Mouse (Mus musculus): ENCODE measurements around the gene Cd27. TPM values are rescaled to one million over a fixed set of nuclear protein-coding genes. Genes with fewer than 3 reads are reported as not detected.

Cd27 gene
- total and polyA plus RNA-seq, 2 experiments from 2014 or later: 1.3 TPM; not detected in 1

GRCm38 (mm10) chr6:125186203-125186602, 50.6 kb downstream of the Cd27 start:
- H3K9ac ChIP-seq (replicated peaks; ENCODE audit: low read depth, low read length): no peak overlapping the region
- no peaks in the 10 kb centered on the region for H3K27me3 ChIP-seq (ENCODE audit: control insufficient read depth, insufficient read depth, low read length)
- no peaks in the 10 kb centered on the region for H3K9me3 ChIP-seq (replicated peaks; ENCODE audit: control insufficient read depth, low read length)
- TF ChIP-seq CTCF (IDR thresholded peaks at IDR 0.05; ENCODE audit: low read depth): no peak
- H3K4me3 ChIP-seq (ENCODE audit: low read depth, low read length): no peak overlapping the region
- peaks cover 4% of the 10 kb centered on the region; the same call in 1 of the 2 replicates for H3K4me1 ChIP-seq (ENCODE audit: control insufficient read depth, insufficient read depth)
- H3K4me2 ChIP-seq (ENCODE audit: low read depth, low read length): no peak overlapping the region
- H3K27ac ChIP-seq (ENCODE audit: low read depth): no peak overlapping the region
- peaks cover 80% of the 10 kb centered on the region for H3K36me3 ChIP-seq (replicated peaks; ENCODE audit: control insufficient read depth, insufficient read depth, low read length)
- no peak for ATAC-seq (ENCODE audit: insufficient read depth, low read depth)
- 97% methylated on average over 10 of the region's 10 CpGs for WGBS
- no peak for DNase-seq (ENCODE audit: low spot score)

Small RNA genes within 50 kb of the gene (microRNA-seq; reads per million reads assigned to microRNA genes)
- gene Mir3098 (1.1 reads per million), gene Mir8113 (not detected)

Other genes with a start within 250 kb of the Cd27 start
- gene Pianp, start 240.3 kb downstream of the Cd27 start, total RNA-seq (2014; rRNA removed; ENCODE audit: low replicate concordance): not detected in 2 replicates
- 0.37 TPM in 2 replicates for gene Pianp, start 240.3 kb downstream of the Cd27 start, polyA plus RNA-seq (2015; fragmentation: Nextera tagmentation; extraction: Ambion mirVana)
- gene Zfp384, start 227.9 kb downstream of the Cd27 start, total RNA-seq (2014; rRNA removed; ENCODE audit: low replicate concordance): 18.4 and 20.4 TPM in 2 replicates
- gene Zfp384, start 227.9 kb downstream of the Cd27 start, polyA plus RNA-seq (2015; fragmentation: Nextera tagmentation; extraction: Ambion mirVana): 5.4 and 5.5 TPM in 2 replicates
- 41.9 and 48.7 TPM in 2 replicates for gene Ing4, start 197.2 kb downstream of the Cd27 start, total RNA-seq (2014; rRNA removed; ENCODE audit: low replicate concordance)
- gene Ing4, start 197.2 kb downstream of the Cd27 start, polyA plus RNA-seq (2015; fragmentation: Nextera tagmentation; extraction: Ambion mirVana): 54.1 and 59.1 TPM in 2 replicates
- gene Acrbp, start 187.3 kb downstream of the Cd27 start, total RNA-seq (2014; rRNA removed; ENCODE audit: low replicate concordance): 2.6 and 6.0 TPM in 2 replicates
- gene Acrbp, start 187.3 kb downstream of the Cd27 start, polyA plus RNA-seq (2015; fragmentation: Nextera tagmentation; extraction: Ambion mirVana): 2.2 and 2.7 TPM in 2 replicates
- gene Lpar5, start 169.1 kb downstream of the Cd27 start, total RNA-seq (2014; rRNA removed; ENCODE audit: low replicate concordance): not detected in 2 replicates
- 0.12 TPM in 1 of 2 replicates, not detected in the other for gene Lpar5, start 169.1 kb downstream of the Cd27 start, polyA plus RNA-seq (2015; fragmentation: Nextera tagmentation; extraction: Ambion mirVana)
- gene Chd4, start 141.0 kb downstream of the Cd27 start, total RNA-seq (2014; rRNA removed; ENCODE audit: low replicate concordance): 82.2 and 98.0 TPM in 2 replicates
- gene Chd4, start 141.0 kb downstream of the Cd27 start, polyA plus RNA-seq (2015; fragmentation: Nextera tagmentation; extraction: Ambion mirVana): 55.5 and 58.1 TPM in 2 replicates
- gene Nop2, start 105.1 kb downstream of the Cd27 start, total RNA-seq (2014; rRNA removed; ENCODE audit: low replicate concordance): 21.4 and 22.9 TPM in 2 replicates
- 20.6 and 25.3 TPM in 2 replicates for gene Nop2, start 105.1 kb downstream of the Cd27 start, polyA plus RNA-seq (2015; fragmentation: Nextera tagmentation; extraction: Ambion mirVana)
- 10.6 and 41.9 TPM in 2 replicates for gene Iffo1, start 91.8 kb downstream of the Cd27 start, total RNA-seq (2014; rRNA removed; ENCODE audit: low replicate concordance)
- 10.5 and 12.3 TPM in 2 replicates for gene Iffo1, start 91.8 kb downstream of the Cd27 start, polyA plus RNA-seq (2015; fragmentation: Nextera tagmentation; extraction: Ambion mirVana)
- 6,647 and 7,476 TPM in 2 replicates for gene Gapdh, start 70.5 kb downstream of the Cd27 start, total RNA-seq (2014; rRNA removed; ENCODE audit: low replicate concordance)
- 3,728 and 4,065 TPM in 2 replicates for gene Gapdh, start 70.5 kb downstream of the Cd27 start, polyA plus RNA-seq (2015; fragmentation: Nextera tagmentation; extraction: Ambion mirVana)
- gene Ncapd2, start 45.3 kb downstream of the Cd27 start, total RNA-seq (2014; rRNA removed; ENCODE audit: low replicate concordance): 85.4 and 98.0 TPM in 2 replicates
- 24.5 and 26.3 TPM in 2 replicates for gene Ncapd2, start 45.3 kb downstream of the Cd27 start, polyA plus RNA-seq (2015; fragmentation: Nextera tagmentation; extraction: Ambion mirVana)
- 109 and 165 TPM in 2 replicates for gene Mrpl51, start 45.2 kb downstream of the Cd27 start, total RNA-seq (2014; rRNA removed; ENCODE audit: low replicate concordance)
- 426 and 447 TPM in 2 replicates for gene Mrpl51, start 45.2 kb downstream of the Cd27 start, polyA plus RNA-seq (2015; fragmentation: Nextera tagmentation; extraction: Ambion mirVana)
- gene Vamp1, start 21.5 kb downstream of the Cd27 start, total RNA-seq (2014; rRNA removed; ENCODE audit: low replicate concordance): 3.6 and 8.2 TPM in 2 replicates
- 5.0 and 5.4 TPM in 2 replicates for gene Vamp1, start 21.5 kb downstream of the Cd27 start, polyA plus RNA-seq (2015; fragmentation: Nextera tagmentation; extraction: Ambion mirVana)
- 0.93 and 4.5 TPM in 2 replicates for gene Tapbpl, start 5.2 kb downstream of the Cd27 start, total RNA-seq (2014; rRNA removed; ENCODE audit: low replicate concordance)
- gene Tapbpl, start 5.2 kb downstream of the Cd27 start, polyA plus RNA-seq (2015; fragmentation: Nextera tagmentation; extraction: Ambion mirVana): 3.9 and 4.5 TPM in 2 replicates
- not detected in 2 replicates for gene Tuba3a, start 49.0 kb upstream of the Cd27 start, total RNA-seq (2014; rRNA removed; ENCODE audit: low replicate concordance)
- gene Tuba3a, start 49.0 kb upstream of the Cd27 start, polyA plus RNA-seq (2015; fragmentation: Nextera tagmentation; extraction: Ambion mirVana): not detected in 2 replicates
- gene Ltbr, start 76.9 kb upstream of the Cd27 start, total RNA-seq (2014; rRNA removed; ENCODE audit: low replicate concordance): 76.7 and 93.9 TPM in 2 replicates
- 37.7 and 38.3 TPM in 2 replicates for gene Ltbr, start 76.9 kb upstream of the Cd27 start, polyA plus RNA-seq (2015; fragmentation: Nextera tagmentation; extraction: Ambion mirVana)
- 0.46 and 1.3 TPM in 2 replicates for gene Scnn1a, start 83.6 kb upstream of the Cd27 start, total RNA-seq (2014; rRNA removed; ENCODE audit: low replicate concordance)
- 0.37 and 0.46 TPM in 2 replicates for gene Scnn1a, start 83.6 kb upstream of the Cd27 start, polyA plus RNA-seq (2015; fragmentation: Nextera tagmentation; extraction: Ambion mirVana)
- gene Tnfrsf1a, start 112.4 kb upstream of the Cd27 start, total RNA-seq (2014; rRNA removed; ENCODE audit: low replicate concordance): 37.1 and 52.8 TPM in 2 replicates
- gene Tnfrsf1a, start 112.4 kb upstream of the Cd27 start, polyA plus RNA-seq (2015; fragmentation: Nextera tagmentation; extraction: Ambion mirVana): 39.8 and 40.1 TPM in 2 replicates
- gene Plekhg6, start 143.8 kb upstream of the Cd27 start, total RNA-seq (2014; rRNA removed; ENCODE audit: low replicate concordance): not detected in 2 replicates
- 0.05 and 0.10 TPM in 2 replicates for gene Plekhg6, start 143.8 kb upstream of the Cd27 start, polyA plus RNA-seq (2015; fragmentation: Nextera tagmentation; extraction: Ambion mirVana)

All from heart, postnatal 0 days (tissue).